Mouse (Mus musculus): Measurements from ENCODE around the gene Gtsf2.

DNA sequence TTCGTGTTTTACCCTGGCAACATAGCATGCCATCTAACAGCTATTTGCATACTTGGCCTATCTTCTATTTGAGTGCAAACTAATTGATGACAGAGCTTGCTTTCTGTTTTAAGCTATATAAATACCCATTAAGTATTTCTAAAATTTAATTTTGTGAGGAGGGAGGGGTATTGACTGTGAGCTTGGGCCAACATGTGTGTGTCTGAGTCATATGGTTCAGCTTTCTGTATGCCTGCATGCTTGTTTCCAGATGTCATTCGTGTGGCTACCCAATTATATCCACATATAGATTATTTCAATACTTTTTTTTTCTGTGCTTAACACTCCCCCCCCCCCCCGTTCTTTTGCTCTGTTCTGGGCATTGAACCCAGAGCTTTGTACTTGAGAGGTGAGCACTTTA, 24.0 kb upstream of the Gtsf2 start:
- TF ChIP-seq CTCF (IDR thresholded peaks at IDR 0.05; ENCODE audit: borderline replicate concordance, extremely low read depth, insufficient read depth, insufficient read length) (no peak), POLR2A (IDR thresholded peaks at IDR 0.05; ENCODE audit: borderline replicate concordance, extremely low read depth, insufficient read depth, insufficient read length, poor library complexity, severe bottlenecking) (no peak)

All from brain, embryonic 14.5 days (tissue).